Mouse (Mus musculus) inflammation-experienced regulatory T-cells (primary cell): ENCODE data around the gene Vmn2r5. TPM values are rescaled to one million over a fixed set of nuclear protein-coding genes. Genes with fewer than 3 reads are reported as not detected.

Source experiments
- polyA plus RNA-seq, 2 experiments: library from polyadenylated mRNA; unstranded; fragments of 100-300 nt; shearing (Covaris generic); gene quantifications; one replicate each; pipeline ENCODE4 v1.2.1; 2017

The Vmn2r5 gene
- under 1 TPM in 1 of 2 experiments, not detected in 1; 0.04 TPM for polyA plus RNA-seq

GRCm38 (mm10) chr3:64509742-64510141, at the start of gene Vmn2r5:
Vmn2r5 (minus strand) TSS chr3:64509842.

Other genes with a start within 250 kb of the Vmn2r5 start
- under 1 TPM in 1 of 2 experiments, not detected in 1; 0.06 TPM for gene Vmn2r3, start 220.1 kb downstream of the Vmn2r5 start, polyA plus RNA-seq
- under 1 TPM; 0.04 to 0.39 TPM for gene Vmn2r4, start 94.5 kb downstream of the Vmn2r5 start, polyA plus RNA-seq
- gene Vmn2r6, start 56.0 kb upstream of the Vmn2r5 start, polyA plus RNA-seq, result under 1 TPM; 0.07 to 0.10 TPM